Mouse (Mus musculus): ENCODE results near the gene Ces1h. TPM values are rescaled to one million over a fixed set of nuclear protein-coding genes. Genes with fewer than 3 reads are reported as not detected.

The Ces1h gene
- polyA plus RNA-seq (2021; fragmentation: Nextera tagmentation) = not detected in 2 replicates
- long read RNA-seq, experiment 1 = 0 reads
- long read RNA-seq, experiment 2 = 0 reads

GRCm38 (mm10) chr8:93379625-93380024 is at the start of gene Ces1h:
Gene Ces1h (minus strand): TSS chr8:93379725.

DNA sequence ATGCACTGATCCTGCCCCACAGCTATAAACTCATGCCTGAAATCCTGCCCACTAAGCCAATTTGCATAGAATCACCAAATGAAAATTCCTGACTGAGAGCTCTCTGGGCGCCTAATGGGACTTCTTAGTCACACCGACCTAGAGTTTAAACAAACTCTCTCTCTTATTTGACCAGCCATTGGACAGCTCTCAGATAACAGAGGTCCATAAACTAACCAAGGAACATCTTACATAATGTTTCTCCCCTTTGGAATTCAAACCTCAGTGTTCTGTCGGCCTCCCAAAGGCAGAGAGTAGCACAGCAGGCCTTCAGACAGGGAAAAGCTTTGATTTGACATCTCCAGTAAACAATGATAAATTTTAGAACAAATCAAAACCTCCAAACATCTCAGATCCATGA is 42.3 kb downstream of the Ces1h start, which contains the start of gene Ces1g:
Ces1g (minus strand) TSS at position 102 of the 400 bp plus-strand sequence.

Other genes with a start within 250 kb of the Ces1h start
- not detected in 2 replicates for gene Ces1c, start 248.4 kb downstream of the Ces1h start, polyA plus RNA-seq (2021; fragmentation: Nextera tagmentation)
- gene Ces1d, start 181.9 kb downstream of the Ces1h start, polyA plus RNA-seq (2021; fragmentation: Nextera tagmentation) = 0.63 TPM in 1 of 2 replicates, not detected in the other
- gene Ces1e, start 150.1 kb downstream of the Ces1h start, polyA plus RNA-seq (2021; fragmentation: Nextera tagmentation) = not detected in 2 replicates
- gene Ces1f, start 100.0 kb downstream of the Ces1h start, polyA plus RNA-seq (2021; fragmentation: Nextera tagmentation) = 0.09 and 0.10 TPM in 2 replicates
- 0.05 TPM in 1 of 2 replicates, not detected in the other for gene Ces1g, start 42.4 kb downstream of the Ces1h start, polyA plus RNA-seq (2021; fragmentation: Nextera tagmentation)
- gene Ces5a, start 156.1 kb upstream of the Ces1h start, polyA plus RNA-seq (2021; fragmentation: Nextera tagmentation) = 0.61 and 1.0 TPM in 2 replicates

All from left cerebral cortex, adult 6 months (tissue).